Mouse (Mus musculus): ENCODE data around the gene Fto. TPM values are rescaled to one million over a fixed set of nuclear protein-coding genes. Genes with fewer than 3 reads are reported as not detected.

Fto gene
- polyA plus RNA-seq, 1 experiment = 39.7 TPM

DNA sequence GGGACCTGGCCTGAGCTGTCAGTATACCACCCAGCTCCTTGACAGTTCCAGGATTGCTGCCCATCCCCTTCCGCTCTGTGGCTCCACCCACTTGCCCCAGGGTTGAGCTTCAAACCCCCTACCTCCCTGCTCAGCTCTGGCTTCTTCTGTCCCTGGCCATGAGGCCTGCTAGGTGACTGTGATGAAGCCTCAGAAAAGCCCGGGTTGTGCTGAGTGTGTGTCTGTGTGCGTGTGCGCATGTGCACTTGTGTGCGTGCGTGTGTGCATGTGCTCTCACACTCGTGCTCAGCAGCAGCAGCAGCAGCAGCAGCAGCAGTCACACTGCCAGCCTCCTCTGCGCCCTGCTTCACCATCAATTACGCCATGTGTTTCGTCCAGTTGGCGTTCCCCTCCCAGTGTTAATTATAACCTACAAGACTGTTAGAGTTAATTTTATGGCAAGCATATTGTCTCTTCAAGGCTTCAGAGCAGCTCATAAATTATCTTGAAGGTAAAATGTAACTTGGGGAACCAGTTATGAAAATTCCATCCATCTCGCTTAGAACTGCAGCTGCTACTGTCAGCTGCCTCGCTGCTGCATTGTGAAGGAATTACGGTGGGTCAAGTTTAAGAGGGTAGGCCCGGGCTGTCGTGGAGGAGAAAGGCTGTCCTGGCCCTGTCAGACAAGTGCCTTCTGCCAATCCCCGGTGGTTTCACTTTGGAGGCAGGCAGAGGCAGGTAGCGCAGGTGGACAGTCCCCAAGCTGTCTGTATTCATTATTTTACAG is 219.5 kb downstream of the Fto start:
- Histone ChIP-seq H3K4me1 (ENCODE audit: control insufficient read depth, insufficient read depth, low read length) (no peaks in the 10 kb centered on the region), H3K4me3 (replicated peaks; ENCODE audit: extremely low read depth, low read depth, low read length) (no peak overlapping the region)
- WGBS = 91% methylated on average over 18 of the region's 18 CpGs
- no peak for DNase-seq
- TF ChIP-seq CTCF (IDR thresholded peaks at IDR 0.05; ENCODE audit: insufficient read depth, low read length) (no peak), POLR2A (IDR thresholded peaks at IDR 0.05; ENCODE audit: borderline replicate concordance, extremely low read depth, low read depth, low read length) (no peak)

DNA sequence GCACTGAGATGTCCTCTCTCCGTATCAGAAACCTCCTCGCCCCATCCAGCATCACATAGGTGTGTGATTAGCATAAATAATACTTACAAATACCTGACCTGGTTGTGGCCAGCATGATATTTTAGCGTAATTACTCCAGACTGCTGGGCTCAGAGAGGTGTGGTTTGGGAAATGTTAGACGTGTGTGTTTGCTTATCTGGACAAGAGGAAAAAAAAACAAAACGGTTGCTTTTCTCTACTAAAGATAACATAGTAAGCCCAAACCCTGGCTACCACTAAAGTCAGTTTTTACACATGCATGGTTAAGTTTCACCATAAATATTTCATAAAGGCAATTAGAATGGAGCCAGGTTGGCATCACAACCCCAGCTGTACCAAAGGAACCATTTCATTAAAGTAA is 221.4 kb downstream of the Fto start:
- WGBS = 71% methylated on average over 5 of the region's 5 CpGs
- TF ChIP-seq POLR2A (IDR thresholded peaks at IDR 0.05; ENCODE audit: borderline replicate concordance, extremely low read depth, low read depth, low read length) (no peak), CTCF (IDR thresholded peaks at IDR 0.05; ENCODE audit: insufficient read depth, low read length) (no peak)
- no peak overlapping the region for H3K4me3 ChIP-seq (replicated peaks; ENCODE audit: extremely low read depth, low read depth, low read length)
- H3K4me1 ChIP-seq (ENCODE audit: control insufficient read depth, insufficient read depth, low read length) = no peaks in the 10 kb centered on the region
- no peak for DNase-seq

- H3K4me1 ChIP-seq (ENCODE audit: control insufficient read depth, insufficient read depth, low read length) = no peaks in the 10 kb centered on the region
- WGBS = 80% methylated on average over 9 of the region's 9 CpGs
- DNase-seq = no peak
- TF ChIP-seq CTCF (IDR thresholded peaks at IDR 0.05; ENCODE audit: insufficient read depth, low read length) (no peak), POLR2A (IDR thresholded peaks at IDR 0.05; ENCODE audit: borderline replicate concordance, extremely low read depth, low read depth, low read length) (no peak)
- H3K4me3 ChIP-seq (replicated peaks; ENCODE audit: extremely low read depth, low read depth, low read length) = no peak overlapping the region
Observed at GRCm38 (mm10) chr8:91538109-91538508, 224.8 kb downstream of the Fto start.

DNA sequence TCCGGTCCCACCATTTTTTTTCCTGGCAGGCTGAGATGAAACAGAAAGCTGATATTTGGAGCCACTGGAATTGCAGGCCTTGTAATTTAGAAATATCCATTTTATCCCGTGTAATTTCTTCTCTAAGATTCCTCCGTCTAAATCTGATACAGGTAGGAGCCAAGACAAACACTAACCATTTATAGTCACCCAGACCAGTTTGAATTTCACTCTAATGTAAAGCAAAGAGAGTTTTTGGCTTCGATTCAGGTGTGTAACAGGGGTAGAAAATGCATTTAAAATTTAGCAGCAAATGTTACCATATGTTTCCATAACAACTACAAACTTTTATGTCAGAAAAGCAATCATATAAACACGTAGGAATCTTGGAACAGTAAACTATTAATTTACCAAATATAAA is 225.6 kb downstream of the Fto start:
- 83% methylated on average over 5 of the region's 5 CpGs for WGBS

DNA sequence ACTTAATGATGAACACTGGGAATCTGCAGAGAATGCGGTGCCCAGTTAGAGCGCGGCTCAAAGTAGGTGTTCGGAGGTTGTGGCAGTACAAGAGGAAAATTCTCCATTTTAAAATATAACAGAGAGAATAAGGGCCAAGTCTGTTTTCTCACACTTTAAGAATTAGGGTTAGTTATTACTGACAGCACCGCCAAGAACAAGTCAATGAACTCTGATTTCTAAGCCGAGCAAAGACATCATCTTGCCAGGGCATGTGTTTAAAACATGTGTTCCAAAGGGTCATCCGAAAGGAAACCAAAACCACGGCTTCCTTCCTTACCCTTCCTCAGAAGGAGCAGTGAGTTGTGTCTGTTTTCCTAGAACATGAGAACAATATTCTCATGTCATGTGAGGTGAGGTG is 226.3 kb downstream of the Fto start:
- 74% methylated on average over 8 of the region's 8 CpGs for WGBS
- no peak overlapping the region for H3K4me3 ChIP-seq (replicated peaks; ENCODE audit: extremely low read depth, low read depth, low read length)
- TF ChIP-seq CTCF (IDR thresholded peaks at IDR 0.05; ENCODE audit: insufficient read depth, low read length) = no peak
- no peak for TF ChIP-seq POLR2A (IDR thresholded peaks at IDR 0.05; ENCODE audit: borderline replicate concordance, extremely low read depth, low read depth, low read length)
- H3K4me1 ChIP-seq (ENCODE audit: control insufficient read depth, insufficient read depth, low read length) = no peaks in the 10 kb centered on the region
- no peak for DNase-seq

More for the DNA sequence above, 225.6 kb downstream of the Fto start:
- TF ChIP-seq POLR2A (IDR thresholded peaks at IDR 0.05; ENCODE audit: borderline replicate concordance, extremely low read depth, low read depth, low read length) (no peak), CTCF (IDR thresholded peaks at IDR 0.05; ENCODE audit: insufficient read depth, low read length) (no peak)
- DNase-seq = no peak
- H3K4me3 ChIP-seq (replicated peaks; ENCODE audit: extremely low read depth, low read depth, low read length) = no peak overlapping the region
- H3K4me1 ChIP-seq (ENCODE audit: control insufficient read depth, insufficient read depth, low read length) = no peaks in the 10 kb centered on the region

GRCm38 (mm10) chr8:91541229-91541628 is 227.9 kb downstream of the Fto start:
- TF ChIP-seq CTCF (IDR thresholded peaks at IDR 0.05; ENCODE audit: insufficient read depth, low read length) (no peak), POLR2A (IDR thresholded peaks at IDR 0.05; ENCODE audit: borderline replicate concordance, extremely low read depth, low read depth, low read length) (no peak)
- no peak for DNase-seq

DNA sequence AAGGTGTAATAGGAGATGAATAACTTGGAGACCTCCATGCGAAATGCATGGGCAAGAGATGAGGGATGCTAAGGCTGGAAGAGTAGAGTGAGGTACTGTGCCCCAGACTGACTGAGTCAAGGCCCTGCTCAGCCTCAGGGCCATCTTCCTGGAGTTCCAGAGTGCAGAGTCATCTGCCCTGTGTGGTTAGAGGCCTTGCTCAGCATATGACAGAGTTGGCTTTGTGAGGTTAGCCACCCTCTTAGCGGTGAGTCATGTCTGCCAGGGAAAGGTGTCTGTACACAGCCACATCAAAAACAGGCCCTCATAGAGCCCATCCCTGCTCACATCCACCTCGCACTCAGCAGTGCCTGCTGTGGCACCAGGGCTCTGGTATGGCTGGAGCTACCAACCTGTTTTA is 232.2 kb downstream of the Fto start:
- no peak for DNase-seq
- Histone ChIP-seq H3K4me3 (replicated peaks; ENCODE audit: extremely low read depth, low read depth, low read length) (no peak overlapping the region), H3K4me1 (ENCODE audit: control insufficient read depth, insufficient read depth, low read length) (no peaks in the 10 kb centered on the region)
- WGBS = 90% methylated on average over 3 of the region's 3 CpGs
- no peak for TF ChIP-seq POLR2A (IDR thresholded peaks at IDR 0.05; ENCODE audit: borderline replicate concordance, extremely low read depth, low read depth, low read length)

More at GRCm38 (mm10) chr8:91541229-91541628, 227.9 kb downstream of the Fto start:
- Histone ChIP-seq H3K4me1 (ENCODE audit: control insufficient read depth, insufficient read depth, low read length) (no peaks in the 10 kb centered on the region), H3K4me3 (replicated peaks; ENCODE audit: extremely low read depth, low read depth, low read length) (no peak overlapping the region)
- 86% methylated on average over 3 of the region's 3 CpGs for WGBS

- DNase-seq = no peak
- 71% methylated on average over 8 of the region's 8 CpGs for WGBS
- no peak overlapping the region for H3K4me3 ChIP-seq (replicated peaks; ENCODE audit: extremely low read depth, low read depth, low read length)
- no peaks in the 10 kb centered on the region for H3K4me1 ChIP-seq (ENCODE audit: control insufficient read depth, insufficient read depth, low read length)
- no peak for TF ChIP-seq POLR2A (IDR thresholded peaks at IDR 0.05; ENCODE audit: borderline replicate concordance, extremely low read depth, low read depth, low read length)
- TF ChIP-seq CTCF (IDR thresholded peaks at IDR 0.05; ENCODE audit: insufficient read depth, low read length) = no peak
Observed at GRCm38 (mm10) chr8:91546599-91546998, 233.3 kb downstream of the Fto start.

GRCm38 (mm10) chr8:91550131-91550530 is 236.8 kb downstream of the Fto start:
- no peak overlapping the region for H3K4me3 ChIP-seq (replicated peaks; ENCODE audit: extremely low read depth, low read depth, low read length)

DNA sequence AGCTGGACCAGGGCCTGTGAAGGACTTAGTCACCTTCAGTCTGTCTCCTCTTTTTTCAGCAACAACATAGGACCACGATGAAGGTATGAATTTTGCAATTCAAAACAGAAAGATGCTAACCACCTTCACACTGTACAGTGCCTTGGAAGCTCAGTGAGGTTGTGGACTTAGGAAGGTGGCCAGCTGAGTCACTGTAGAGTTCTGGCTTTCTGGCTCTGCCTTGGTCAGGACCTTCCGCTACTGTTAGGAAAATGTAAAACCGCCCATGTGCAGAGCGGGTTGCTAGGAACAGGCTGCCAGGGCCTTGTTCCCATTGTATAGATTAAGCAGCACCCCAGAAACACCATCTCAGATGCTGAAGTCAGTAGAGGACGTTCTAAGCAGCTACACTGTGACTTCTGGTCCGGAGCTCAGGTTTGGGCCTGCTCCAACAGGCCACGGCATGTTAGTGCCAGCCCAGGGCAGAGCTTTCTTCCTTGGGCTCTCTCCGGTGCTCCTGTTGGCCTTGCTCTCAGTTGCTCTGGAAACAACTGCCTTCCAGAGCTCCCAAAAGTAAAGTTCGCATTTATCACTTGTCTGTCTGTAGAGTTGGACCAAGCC is 237.9 kb downstream of the Fto start:
- TF ChIP-seq CTCF (IDR thresholded peaks at IDR 0.05; ENCODE audit: insufficient read depth, low read length) (no peak), POLR2A (IDR thresholded peaks at IDR 0.05; ENCODE audit: borderline replicate concordance, extremely low read depth, low read depth, low read length) (no peak)
- Histone ChIP-seq H3K4me3 (replicated peaks; ENCODE audit: extremely low read depth, low read depth, low read length) (no peak overlapping the region), H3K4me1 (ENCODE audit: control insufficient read depth, insufficient read depth, low read length) (peaks cover 4% of the 10 kb centered on the region; the same call in 1 of the 2 replicates)
- DNase-seq = no peak
- 80% methylated on average over 9 of the region's 9 CpGs for WGBS

More at GRCm38 (mm10) chr8:91550131-91550530, 236.8 kb downstream of the Fto start:
- peaks cover 4% of the 10 kb centered on the region; the same call in 1 of the 2 replicates for H3K4me1 ChIP-seq (ENCODE audit: control insufficient read depth, insufficient read depth, low read length)
- 95% methylated on average over 1 of the region's 1 CpGs for WGBS
- no peak for DNase-seq
- no peak for TF ChIP-seq CTCF (IDR thresholded peaks at IDR 0.05; ENCODE audit: insufficient read depth, low read length)
- TF ChIP-seq POLR2A (IDR thresholded peaks at IDR 0.05; ENCODE audit: borderline replicate concordance, extremely low read depth, low read depth, low read length) = no peak

Data from lung, adult 2 months (tissue).